Mouse (Mus musculus) thymus, postnatal 25 days (tissue): ENCODE data around the gene Timm29.

Source experiments
- DNase-seq: peaks from one replicate; pipeline ENCODE4 v3.0.0; 2022

Gene Timm29

DNA sequence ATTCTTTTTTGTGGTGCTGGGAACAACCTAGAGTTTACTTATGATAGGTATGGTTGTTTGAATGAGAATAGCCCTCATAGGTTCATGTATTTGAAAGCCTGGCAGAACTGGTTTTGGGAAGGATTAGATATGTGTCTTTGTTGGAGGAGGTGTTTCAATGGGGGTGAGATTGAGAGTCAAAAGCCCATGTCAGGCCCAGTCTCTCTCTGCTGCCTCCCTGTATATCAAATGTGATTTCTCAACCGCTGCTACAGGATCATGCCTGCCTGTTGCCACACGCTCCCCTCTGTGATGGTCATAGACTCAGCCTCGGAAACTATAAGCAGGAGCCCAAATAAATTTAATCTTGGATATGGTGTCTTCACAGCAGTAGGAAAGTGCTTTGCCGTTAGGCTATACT lies 27.7 kb downstream of the Timm29 start:
- no peak for DNase-seq

DNA sequence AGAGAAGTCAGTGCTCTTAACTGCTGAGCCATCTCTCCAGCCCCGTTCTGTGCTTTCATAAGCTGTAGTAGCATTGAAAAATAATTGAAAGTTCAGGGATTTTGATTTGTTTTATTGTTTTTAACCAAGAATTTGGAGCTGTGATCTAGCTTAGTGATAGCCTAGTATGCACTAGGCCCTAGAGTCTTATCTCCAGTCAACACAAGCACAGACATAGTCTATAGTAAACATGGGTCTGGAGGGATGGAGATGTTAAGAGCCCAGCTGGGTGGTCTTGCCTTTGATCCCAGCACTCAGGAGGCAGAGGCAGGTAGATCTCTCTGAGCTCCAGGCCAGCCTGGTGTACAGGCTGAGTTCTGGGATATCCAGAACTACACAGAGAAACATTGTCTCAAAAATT lies 30.2 kb downstream of the Timm29 start:
- no peak for DNase-seq

DNA sequence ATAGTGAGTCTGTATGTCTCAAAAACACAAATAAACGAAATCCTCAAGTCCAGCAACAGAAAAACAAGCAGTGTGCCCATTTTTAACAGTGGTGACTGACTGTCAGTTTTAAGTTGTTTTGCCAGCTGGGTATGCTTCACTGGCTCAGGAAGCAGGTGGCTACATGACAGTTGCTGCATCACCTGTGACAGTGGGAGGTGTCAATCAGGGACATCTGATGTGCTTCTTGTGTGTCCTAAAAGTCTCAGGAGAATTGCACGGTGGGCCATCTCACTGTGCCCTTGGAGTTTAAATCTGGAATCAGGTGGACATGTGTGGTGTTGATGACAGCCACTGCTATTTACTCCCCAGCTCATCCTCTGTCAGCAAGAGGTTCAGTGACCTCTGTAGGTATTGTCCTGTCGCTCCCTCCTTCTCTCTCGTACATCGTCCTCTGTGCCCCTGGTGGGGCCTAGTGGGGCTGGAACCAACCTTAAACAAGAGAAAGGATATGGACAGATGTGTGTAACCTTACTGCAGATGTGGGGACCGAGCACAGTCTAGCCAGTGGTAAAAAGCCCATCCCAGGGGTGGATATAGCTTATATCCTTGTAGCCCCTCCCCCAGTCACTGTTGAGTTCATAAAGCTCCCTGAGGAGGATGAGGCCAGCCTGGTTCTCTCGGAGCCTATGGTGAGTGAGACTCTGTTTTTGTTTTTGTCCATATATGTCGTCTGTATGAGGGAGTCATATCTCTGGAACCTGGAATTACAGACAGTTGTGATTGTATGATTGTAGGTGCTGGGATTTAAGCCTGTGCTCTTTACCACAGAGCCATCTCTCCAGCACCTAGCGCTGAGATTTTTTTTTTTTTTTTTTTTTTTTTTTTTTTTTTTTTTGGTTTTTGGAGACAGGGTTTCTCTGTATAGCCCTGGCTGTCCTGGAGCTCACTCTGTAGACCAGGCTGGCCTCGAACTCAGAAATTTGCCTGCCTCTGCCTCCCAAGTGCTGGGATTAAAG lies 33.1 kb downstream of the Timm29 start:
- peak; percentile 71 for DNase-seq

DNA sequence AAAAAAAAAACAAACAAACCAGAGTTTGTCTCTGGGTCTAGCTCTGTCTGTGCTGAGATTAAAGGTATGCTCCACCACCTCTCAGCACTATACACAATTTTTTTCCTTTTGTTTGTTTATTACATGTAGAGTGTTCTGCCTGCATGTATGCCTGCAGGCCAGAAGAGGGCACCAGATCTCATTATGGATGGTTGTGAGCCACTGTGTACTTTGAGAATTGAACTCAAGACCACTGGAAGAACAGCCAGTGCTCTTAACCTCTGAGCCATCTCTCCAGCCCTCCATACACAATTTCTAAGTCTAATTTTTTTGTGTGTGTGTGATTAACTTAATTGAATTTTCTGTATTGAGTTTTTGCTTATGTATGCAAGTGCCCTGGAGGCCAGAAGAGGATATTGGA lies 34.0 kb downstream of the Timm29 start:
- peak; percentile 38 for DNase-seq

DNA sequence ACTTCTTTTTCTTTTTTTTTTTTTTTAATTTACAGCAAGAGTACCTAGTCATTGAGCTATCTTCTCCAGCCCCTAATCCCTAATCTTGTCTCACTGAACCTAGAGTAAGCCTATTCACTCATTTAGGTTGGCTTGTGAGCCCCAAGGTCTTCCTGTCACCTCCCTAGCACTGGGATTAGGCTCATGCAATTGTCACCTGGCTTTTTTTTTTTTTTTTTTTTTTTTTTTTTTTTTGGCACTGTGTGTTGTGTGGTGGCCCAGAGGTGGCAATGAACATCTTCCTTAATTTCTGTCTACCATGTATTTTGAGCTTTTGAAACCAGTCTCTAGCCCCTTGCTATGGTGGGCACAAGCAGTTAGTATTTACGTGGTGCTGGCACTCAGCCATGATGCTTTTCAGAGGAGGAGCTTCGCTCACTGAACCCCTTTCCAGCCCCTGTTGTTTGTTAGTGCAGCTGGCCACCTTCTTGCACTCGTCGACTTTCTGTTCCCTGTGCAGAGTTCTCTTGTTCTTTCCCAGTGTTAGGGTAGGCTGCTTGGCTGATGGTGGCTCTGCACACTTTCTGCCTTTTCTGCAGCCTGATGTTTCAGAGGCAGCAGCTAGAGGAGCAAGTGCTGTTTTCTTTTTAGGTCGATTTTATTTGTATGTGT lies 34.7 kb downstream of the Timm29 start:
- peak; percentile 51 for DNase-seq

DNA sequence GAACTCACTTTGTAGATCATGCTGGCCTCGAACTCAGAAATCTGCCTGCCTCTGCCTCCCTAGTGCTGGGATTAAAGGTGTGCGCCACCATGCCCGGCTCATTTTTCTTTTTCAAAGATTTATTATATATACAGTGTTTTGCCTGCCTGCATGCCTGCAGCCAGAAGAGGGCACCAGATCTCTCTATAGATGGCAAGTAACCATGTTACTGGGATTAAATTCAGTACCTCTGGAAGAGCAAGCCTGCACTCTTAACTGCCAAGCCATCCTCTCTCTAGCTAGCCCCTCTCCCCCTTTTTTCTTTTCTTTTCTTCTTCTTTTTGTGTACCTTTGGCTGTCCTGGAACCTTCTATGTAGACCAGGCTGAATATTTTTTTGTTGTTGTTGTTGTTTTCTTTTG lies 38.2 kb downstream of the Timm29 start:
- DNase-seq = peak; percentile 65

DNA sequence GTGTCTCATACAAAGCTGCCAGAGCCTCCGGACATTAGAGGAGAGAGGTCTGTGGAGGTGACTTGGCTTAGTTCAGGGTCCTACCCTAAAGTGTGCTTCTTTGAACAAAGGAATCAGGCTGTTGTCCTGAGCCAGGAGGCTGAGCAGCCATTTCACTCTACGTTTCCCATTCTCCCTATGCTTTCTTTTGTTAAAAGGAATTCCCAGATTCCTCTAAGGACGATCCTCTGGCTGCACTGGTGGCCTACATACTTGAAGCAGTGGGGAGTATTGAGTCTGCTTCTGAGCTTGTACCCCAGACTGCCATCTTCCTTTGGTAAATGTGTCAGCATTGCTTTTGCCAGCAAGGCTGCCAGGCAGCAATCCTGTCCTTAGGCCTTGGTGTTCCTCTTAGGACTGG lies 40.6 kb downstream of the Timm29 start:
- no peak for DNase-seq

DNA sequence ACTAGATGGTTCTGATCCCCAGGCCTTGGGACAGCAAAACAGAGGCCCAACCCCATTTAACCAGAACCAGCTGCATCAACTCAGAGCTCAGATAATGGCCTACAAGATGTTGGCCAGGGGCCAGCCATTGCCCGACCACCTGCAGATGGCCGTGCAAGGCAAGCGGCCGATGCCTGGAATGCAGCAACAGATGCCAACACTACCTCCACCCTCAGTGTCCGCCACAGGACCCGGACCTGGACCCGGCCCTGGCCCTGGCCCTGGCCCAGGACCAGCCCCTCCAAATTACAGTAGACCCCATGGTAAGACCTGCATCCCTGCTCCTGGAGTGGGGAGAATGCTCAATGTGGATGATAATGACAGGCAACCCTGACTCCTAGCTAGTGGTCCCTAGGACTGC lies 43.1 kb downstream of the Timm29 start:
- DNase-seq = no peak

DNA sequence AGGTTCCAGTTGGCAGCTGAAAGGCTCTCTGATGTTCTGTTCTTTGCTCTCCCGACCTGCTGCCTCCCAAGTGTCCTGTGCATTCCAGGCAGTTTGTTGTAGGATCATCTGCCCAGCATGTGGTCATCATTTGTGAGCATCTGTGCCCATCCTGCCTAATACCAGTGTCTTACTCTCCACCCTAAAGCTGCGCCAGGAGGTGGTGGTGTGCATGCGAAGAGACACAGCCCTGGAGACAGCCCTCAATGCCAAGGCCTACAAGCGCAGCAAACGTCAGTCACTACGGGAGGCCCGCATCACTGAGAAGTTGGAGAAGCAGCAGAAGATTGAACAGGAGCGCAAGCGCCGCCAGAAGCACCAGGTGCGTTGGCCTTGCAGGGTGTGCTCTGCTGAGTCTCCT lies 46.5 kb downstream of the Timm29 start:
- no peak for DNase-seq
